Mouse (Mus musculus) CH12F3 (cell line): ENCODE data around the gene Xrcc2.
"Not testable (repeated sequence)": the region's sequence is repeated elsewhere in the genome, so short reads cannot be mapped to it uniquely, and the experiment has no call there.

Experiments
- in situ Hi-C: fragments of 300-500 bp; cut with MboI; formaldehyde crosslinking; loops from 2 replicates; pipeline ENCODE4 v1.14.3; 2020; ENCODE audit warnings: low sequenced_read_pairs

Xrcc2 gene

GRCm38 (mm10) chr5:25705567-25706349, at the start of gene Xrcc2:
Xrcc2 (minus strand) TSS chr5:25705825.
- in situ Hi-C loops, result no loop called here

GRCm38 (mm10) chr5:25754236-25754766, 48.7 kb upstream of the Xrcc2 start:
- in situ Hi-C loops, result no loop called here

GRCm38 (mm10) chr5:25753556-25754235, 48.1 kb upstream of the Xrcc2 start:
- in situ Hi-C loops, result no loop called here

DNA sequence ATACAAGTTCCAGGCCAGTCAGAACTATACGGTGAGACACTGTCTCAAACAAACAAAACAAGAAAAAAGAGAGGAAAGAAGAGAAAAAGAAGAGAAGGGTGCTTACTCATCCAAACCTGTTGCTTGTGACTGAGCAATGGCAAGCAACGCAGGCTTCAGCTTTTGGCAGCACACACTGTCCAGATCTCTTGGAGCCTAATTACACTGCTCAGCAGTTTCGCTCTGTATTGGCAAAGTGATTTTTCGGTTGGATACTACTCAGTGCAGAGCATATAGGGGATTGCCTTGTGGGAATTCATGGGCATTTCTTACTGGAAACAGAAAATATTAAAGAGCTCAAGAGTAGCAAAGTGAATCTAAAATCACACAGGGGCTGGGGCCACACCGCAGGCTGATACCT, 47.2 kb upstream of the Xrcc2 start:
- in situ Hi-C loops, result no loop called here

DNA sequence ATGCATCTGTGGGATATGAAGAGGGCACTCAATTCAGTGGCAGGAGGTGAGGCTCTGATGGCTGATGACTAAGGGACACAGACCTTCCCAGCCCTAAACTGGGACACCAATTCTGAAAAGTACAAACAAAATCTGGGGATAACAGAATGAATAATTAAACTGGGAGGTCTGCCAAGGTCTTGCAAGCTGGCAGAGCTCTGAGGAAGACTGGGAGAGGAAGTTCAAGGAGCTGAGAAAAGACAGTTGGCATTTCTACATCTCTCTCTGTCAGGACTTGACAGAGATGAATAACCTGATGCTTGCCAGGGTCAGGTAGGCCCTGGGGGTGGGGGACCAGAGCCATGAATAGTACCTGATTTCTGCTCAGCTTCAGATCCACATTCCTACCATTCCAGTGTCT, 45.9 kb upstream of the Xrcc2 start:
- in situ Hi-C loops, result no loop called here

DNA sequence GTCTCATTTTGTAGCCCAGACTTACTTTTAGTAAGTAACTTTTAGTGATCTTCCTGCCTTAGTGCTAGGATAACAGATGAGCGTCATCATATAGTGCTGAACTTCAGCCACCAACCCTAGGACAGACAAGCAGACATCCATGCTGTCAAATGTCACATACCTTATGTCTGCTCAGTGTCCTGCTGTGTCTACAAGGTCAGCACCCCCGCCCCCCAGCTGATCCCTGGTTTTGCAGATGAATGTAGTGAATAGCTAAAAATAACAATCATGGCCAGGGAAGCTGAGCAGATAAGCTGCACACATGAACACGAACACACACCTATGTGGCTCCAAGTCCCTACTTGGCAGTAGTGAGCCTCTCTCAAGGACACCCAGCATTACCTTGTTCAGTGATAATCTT, 43.0 kb upstream of the Xrcc2 start:
- in situ Hi-C loops, result no loop called here

DNA sequence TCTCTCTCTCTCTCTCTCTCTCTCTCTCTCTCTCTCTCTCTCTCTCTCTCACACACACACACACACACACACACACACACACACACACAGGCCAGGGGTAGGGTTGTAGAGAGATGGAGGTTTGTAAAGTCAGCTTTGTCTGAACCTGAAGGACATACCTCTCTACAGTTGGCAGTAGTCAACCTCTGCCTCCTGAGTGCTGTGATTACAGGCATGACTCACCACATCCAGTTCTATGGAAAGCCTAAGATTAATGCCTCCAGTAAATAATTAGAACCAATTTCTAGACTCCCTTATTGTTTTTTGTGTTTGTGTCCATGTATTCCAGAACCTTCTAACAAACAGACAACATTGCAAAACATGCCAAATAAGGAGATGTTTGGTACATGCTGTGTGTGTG, 42.3 kb upstream of the Xrcc2 start:
- in situ Hi-C loops, result no loop called here

- in situ Hi-C loops, result loop anchor here (10.0 kb wide), 1 partner anchor 554 kb away; the partner anchor contains the start of gene Galntl5
Observed at GRCm38 (mm10) chr5:25738902-25739301, 33.3 kb upstream of the Xrcc2 start.

- in situ Hi-C loops, result loop anchor here (10.0 kb wide), 1 partner anchor 554 kb away; the partner anchor contains the start of gene Galntl5
Observed at GRCm38 (mm10) chr5:25738448-25738847, 32.8 kb upstream of the Xrcc2 start.

DNA sequence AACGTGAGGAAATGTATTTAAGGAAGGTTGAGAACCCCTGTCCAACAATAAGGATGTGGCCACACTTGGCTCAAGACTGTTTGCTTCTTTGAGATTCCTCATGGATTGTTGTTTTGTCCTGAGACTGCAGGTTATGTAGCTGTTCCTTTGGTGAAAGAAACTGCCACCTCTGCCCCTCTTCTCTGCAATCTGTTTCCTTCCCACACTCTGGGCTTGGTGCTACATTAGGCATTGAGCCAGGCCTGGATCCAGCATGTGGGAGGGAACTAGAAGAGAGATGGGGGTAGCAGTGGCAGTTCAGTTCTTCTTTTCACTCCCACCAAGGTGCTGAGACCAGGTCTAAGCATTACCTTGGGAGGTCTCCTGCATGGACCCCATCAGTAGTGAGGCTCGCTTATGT, 30.2 kb upstream of the Xrcc2 start:
- in situ Hi-C loops, result loop anchor here (10.0 kb wide), 1 partner anchor 551 kb away; the partner anchor contains the start of gene Galntl5

DNA sequence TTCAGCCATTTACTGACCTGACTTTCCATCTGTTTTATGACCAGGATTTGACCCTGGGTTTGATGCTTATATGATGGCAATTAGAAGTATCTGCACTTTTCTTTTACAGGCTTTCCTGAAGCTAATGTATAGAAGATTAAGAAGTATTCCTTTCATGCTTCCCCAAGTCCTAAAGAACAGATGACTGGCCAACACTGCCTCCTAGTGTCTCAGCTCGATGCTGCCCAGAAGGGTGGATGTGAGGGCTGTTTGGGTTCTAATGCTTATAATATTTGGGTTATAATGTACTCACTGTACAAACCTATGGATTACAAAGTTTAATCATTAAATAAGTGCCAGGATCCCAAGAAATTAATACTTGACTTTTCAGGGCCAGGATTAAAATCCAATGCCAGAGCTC, 28.7 kb upstream of the Xrcc2 start:
- in situ Hi-C loops, result loop anchor here (10.0 kb wide), 1 partner anchor 550 kb away; the partner anchor contains the start of gene Galntl5

DNA sequence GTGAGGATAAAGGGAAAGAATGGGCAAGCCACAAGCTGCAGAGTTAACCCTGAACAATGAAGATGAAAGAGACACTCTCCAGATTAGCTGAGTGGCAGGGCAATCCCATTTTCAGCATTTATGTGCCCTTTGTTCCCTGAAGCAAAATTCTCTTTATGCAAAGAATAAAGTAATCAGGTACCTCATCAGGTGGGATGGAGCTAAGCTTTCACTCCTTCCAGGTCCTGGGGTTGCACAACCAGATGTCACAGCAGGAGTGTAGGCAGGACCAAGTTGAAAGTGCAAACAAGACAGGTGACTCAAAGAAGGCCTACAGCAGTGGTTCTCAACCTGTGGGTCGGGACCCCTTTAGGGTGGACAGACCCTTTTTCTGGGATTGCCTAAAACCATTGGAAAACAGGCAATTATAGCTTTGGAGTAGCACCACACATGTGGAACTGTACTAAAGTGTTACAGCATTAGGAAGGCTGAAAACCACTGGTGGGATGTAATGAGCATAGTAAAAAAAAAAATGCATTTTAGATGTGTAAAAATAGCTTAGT, 18.6 kb upstream of the Xrcc2 start:
- in situ Hi-C loops, result no loop called here

GRCm38 (mm10) chr5:25723016-25723415, 17.4 kb upstream of the Xrcc2 start:
- in situ Hi-C loops, result no loop called here

- in situ Hi-C loops, result no loop called here
Observed at GRCm38 (mm10) chr5:25719390-25719789, 13.8 kb upstream of the Xrcc2 start.

DNA sequence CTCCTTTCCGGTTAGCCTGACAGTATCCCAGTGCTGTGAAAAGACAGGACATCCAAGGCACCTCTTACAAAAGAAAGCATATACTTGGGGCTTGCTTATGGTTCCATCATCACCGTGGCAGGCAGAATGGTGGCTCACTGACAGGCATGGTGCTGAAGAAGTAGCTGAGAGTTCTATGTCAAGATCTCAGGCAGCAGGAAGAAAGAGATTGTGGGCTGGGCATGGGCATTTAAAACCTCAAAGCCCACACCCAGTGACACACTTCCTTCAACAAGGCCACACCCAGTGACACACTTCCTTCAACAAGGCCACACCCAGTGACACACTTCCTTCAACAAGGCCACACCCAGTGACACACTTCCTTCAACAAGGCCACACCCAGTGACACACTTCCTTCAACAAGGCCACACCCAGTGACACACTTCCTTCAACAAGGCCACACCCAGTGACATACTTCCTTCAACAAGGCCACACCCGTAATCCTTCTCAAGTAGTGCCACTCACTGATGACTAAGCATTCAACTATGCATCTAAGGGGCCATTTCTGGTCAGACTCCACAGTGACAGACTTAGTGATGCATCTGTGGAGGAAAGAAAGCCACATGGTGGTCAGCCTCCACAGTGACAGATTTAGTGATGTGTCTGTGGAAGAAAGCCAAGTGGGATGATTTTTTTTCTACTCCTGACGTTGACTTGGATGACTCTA, 7.5 kb upstream of the Xrcc2 start:
- in situ Hi-C loops, result not testable (repeated sequence)

GRCm38 (mm10) chr5:25704702-25705566, 691 bp downstream of the Xrcc2 start:
- in situ Hi-C loops, result no loop called here

DNA sequence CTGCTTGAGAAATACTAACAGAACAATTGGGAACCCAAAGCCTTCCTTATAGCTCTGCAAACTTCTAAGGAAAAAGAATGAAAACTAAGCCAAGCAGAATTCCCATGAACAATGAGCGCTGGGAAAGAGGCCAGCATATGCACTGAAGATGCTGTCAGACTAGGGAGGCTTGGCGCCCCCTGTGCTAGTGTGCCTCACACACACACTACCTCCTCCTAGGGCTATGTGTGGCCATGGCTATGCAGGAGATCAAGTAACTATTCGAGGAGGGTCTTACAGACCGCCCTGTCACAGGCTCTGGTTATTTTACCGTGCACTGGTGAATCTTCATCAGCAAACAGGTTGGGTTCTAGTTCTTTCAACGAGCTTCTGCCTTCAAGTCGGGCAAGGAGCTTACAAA, 7.7 kb downstream of the Xrcc2 start:
- in situ Hi-C loops, result no loop called here

- in situ Hi-C loops, result no loop called here
Observed at GRCm38 (mm10) chr5:25696256-25696655, 9.4 kb downstream of the Xrcc2 start.

GRCm38 (mm10) chr5:25695786-25696185, 9.8 kb downstream of the Xrcc2 start:
- in situ Hi-C loops, result no loop called here
